Mouse (Mus musculus): Measurements from ENCODE around the gene Arhgap42. TPM values are rescaled to one million over a fixed set of nuclear protein-coding genes. Genes with fewer than 3 reads are reported as not detected.

Arhgap42 gene
- under 1 TPM in 1 of 2 experiments, not detected in 1; 0.13 TPM for polyA plus RNA-seq (2017; shearing (Covaris generic))

DNA sequence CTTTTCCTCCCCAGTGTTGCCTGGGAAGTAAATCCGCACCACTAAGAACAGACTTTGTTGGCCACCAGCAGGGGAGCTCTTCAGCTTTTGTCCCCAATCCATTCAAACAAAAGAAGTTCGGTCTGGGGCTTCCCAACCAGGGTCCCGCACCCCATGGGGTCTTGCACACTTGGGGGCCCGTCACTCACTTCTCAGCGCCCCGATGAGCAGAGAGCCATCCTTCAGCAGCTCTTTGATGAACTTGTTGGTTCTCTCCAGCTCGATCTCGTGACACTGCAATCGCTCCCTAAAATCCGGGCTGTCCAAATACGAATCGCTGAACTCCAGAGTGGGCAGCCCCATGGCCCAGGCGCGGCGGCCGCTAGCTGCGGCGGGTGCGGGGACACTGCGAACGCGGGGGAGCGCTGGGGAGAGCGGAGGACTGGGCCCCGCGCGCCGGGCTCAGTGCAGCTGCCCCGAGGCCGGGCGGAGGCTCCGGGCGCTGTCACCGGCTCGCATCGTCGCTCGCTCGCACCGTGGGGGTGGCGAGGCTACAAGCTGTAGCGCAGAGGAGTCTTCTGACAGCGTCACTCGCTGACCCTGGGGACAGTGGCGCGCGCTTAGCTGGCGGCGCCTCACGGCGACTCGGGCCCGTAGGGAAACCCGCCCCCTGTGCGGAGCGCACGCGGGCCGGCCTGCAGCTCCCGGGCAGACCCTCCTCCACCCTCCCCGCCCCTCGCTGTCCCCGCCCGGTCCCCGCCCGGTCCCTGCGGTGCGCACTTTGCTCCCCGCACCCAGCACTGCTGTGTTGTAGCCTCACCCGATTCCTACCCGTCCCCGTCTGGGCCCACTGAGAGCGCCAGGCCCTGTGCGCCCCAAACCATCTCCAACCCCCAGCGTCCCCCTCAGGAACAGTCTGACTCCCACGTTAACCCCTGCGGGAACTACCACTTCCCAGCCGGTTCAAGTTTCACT lies at the start of gene Arhgap42:
Gene Arhgap42, minus strand, starts transcription at position 664 of the 954 bp plus-strand sequence.

DNA sequence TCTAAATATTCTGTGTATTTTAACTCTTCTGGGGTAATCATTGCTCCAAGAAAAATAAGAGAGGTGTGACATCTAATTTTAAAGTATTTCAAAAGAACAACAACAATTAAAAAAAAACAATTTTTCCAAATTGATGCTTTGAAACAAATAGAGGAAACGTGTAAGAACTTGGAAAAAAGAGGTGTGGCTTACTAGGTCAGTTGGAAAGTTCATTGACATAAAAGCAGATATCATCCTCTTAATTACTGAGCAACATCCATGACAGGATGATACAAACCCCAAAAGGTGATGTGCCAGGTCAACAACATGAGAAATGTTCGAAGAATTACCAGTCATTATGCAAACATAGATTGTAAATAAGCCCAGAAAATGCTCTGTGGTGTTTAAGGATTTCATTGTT lies 267.4 kb downstream of the Arhgap42 start, which contains the start of gene Gm16485:
Gene Gm16485, plus strand, starts transcription at position 301 of the 400 bp plus-strand sequence.

